Mouse (Mus musculus): ENCODE measurements at regions not wholly inside any gene's neighbourhood (a gene's known extent, or its start where the extent isn't known, plus 50 kb on each side); places are given as distances from the start of the nearest gene placed in this dataset.

DNA sequence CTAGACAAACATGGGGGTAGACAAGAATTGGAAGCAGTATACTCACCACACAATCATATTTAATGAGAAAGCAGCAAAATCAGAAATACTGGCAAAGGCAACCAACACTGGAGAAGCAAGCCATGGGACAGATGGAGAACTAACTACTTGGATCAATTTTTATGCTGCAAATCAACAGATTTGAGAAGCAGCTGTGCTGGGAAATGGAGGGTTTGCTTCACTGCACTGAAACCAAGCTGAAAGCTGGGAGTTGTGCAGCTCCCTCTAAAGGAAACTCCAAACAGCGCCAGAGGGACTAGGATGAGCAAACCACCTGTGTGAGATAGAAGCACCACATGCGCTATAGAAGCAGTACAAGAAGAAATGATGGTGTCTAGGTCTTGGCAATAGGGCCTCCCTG lies 1246.0 kb downstream of the Lrfn5 start:
- peak in 1 of 2 experiments; percentile 2 for DNase-seq (ENCODE audit: low spot score in 2 of 2)

GRCm38 (mm10) chr12:62769895-62770294 lies 1246.9 kb downstream of the Lrfn5 start:
- DNase-seq (ENCODE audit: low spot score in 2 of 2): no peak

DNA sequence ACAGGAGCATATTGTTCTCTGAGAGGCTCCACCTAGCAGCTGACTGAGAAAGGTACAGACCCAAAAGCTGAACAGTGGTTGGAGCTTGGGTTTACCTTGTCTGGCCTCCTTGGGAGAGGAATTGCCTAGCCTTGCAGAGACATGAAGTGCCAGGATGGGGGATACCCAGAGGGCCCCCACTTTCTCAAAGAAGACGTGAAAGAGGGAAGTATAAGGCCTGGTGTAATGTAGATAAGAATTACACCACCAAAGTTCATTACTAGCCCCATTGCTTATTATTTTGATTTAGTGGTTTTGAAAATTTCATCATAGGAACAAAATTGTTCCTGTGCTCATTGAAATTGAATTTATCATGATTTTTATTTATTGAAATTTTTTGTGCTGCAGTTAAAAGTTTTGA lies 1253.0 kb downstream of the Lrfn5 start:
- no peak for DNase-seq (ENCODE audit: low spot score in 2 of 2)

DNA sequence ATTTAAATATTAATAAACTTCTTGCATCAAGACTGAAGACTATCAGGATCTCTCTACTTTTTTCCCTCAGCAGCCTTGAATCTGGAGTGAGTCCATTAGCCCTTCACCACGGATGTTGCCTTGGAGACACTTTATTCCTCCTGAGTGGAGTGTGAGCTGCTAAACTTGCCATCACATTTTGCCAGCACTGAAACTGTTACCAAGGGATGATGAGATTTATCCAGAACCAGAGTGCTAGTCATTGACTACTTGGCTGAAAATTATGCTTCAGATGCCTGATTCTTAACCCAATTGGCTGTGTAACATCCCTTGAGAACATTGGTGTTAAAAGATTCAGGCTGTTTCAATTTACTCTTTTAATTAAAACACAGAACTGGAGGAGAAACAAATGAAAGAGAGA lies 1289.8 kb downstream of the Lrfn5 start:
- no peak for DNase-seq (ENCODE audit: low spot score in 2 of 2)
